12 mouse cellular contexts compared by ENCODE assay signal in the genomic region with DNA sequence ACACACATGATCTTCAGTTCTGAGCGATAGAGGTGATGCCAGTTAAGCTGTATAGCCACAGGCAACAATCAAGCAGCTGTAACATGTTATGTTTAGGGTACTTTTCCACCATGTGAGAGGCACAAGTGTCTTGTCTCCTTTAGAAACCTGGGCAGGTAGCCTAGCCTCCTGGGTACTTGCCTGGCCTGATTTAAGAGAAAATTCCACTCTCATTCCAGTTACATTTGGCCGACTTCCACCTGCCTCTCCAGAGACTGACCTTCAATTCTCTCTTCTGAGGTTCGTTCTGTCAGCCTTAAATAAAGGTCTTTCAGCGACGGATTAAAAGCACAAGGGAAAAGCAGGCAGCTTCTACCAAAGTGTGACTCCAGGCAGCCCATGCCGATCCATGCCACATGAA.
A peak's percentile ranks its signal among the peaks of the same experiment; 100 is the strongest.
DNase-seq lines count a peak whose midpoint lies in the region; ATAC-seq lines count a peak whose summit lies in the region.
"Had no signal": no experiment of that assay in that cellular context is flagged by ENCODE, and none has a peak within 500 bp of the region (broad histone marks: within the 10 kb centered on the region; RNA-seq: fewer than 3 reads in every experiment).

No protein-coding gene starts in this region.

- H3K4me3 ChIP-seq in kidney, embryonic 14.5 days (ENCODE audit: low read length), result no peak overlapping the region
- no peak overlapping the region for H3K4me3 ChIP-seq in midbrain, embryonic 15.5 days

- H3K4me2 ChIP-seq in kidney, embryonic 14.5 days (replicated peaks; ENCODE audit: low read depth, low read length), result no peak overlapping the region
- no peak overlapping the region for H3K4me2 ChIP-seq in midbrain, embryonic 15.5 days

- no peak overlapping the region for H3K9ac ChIP-seq in kidney, embryonic 14.5 days (ENCODE audit: low read depth, low read length)
- no peak overlapping the region for H3K9ac ChIP-seq in midbrain, embryonic 15.5 days
- H3K9ac ChIP-seq: liver, embryonic 14.5 days had no signal

- no peaks in the 10 kb centered on the region for H3K4me1 ChIP-seq in kidney, embryonic 14.5 days (ENCODE audit: control insufficient read depth, insufficient read depth, low read length)
- H3K4me1 ChIP-seq in midbrain, embryonic 15.5 days, result no peaks in the 10 kb centered on the region

- peak; percentile 54 for DNase-seq in adrenal gland, adult 2 months
- no peak for DNase-seq in adrenal gland, postnatal 4 days (ENCODE audit: low spot score in 2 of 2)
- peak; percentile 50 to 77 for DNase-seq in kidney, adult 8-10 months
- peak; percentile 48 for DNase-seq in cerebellum, adult 8-10 months
- DNase-seq in kidney, adult 9 months, result peak; percentile 71
- no peak for DNase-seq in thymus, postnatal 36 days
- DNase-seq: layer of hippocampus, adult 9-11 months had no signal

- ATAC-seq in kidney, embryonic 14.5 days (ENCODE audit: low FRiP score, low TSS enrichment), result no peak
- no peak for ATAC-seq in midbrain, embryonic 15.5 days (replicated peaks)
- ATAC-seq: forebrain, embryonic 14.5 days; inflammation-experienced regulatory T-cells, adult 6 months had no signal

- no peak overlapping the region for H3K27ac ChIP-seq in kidney, embryonic 14.5 days (ENCODE audit: low read depth, low read length)
- no peak overlapping the region for H3K27ac ChIP-seq in midbrain, embryonic 15.5 days
- H3K27ac ChIP-seq: liver, embryonic 14.5 days had no signal

- no peaks in the 10 kb centered on the region for H3K36me3 ChIP-seq in kidney, embryonic 14.5 days (ENCODE audit: control insufficient read depth, insufficient read depth, low read length)
- H3K36me3 ChIP-seq in midbrain, embryonic 15.5 days (replicated peaks), result no peaks in the 10 kb centered on the region

- no peaks in the 10 kb centered on the region for H3K27me3 ChIP-seq in kidney, embryonic 14.5 days (ENCODE audit: control insufficient read depth, insufficient read depth, low read length)
- H3K27me3 ChIP-seq in midbrain, embryonic 15.5 days (replicated peaks), result no peaks in the 10 kb centered on the region

- 66% methylated on average over 6 of the region's 6 CpGs for WGBS in kidney, embryonic 14.5 days
- WGBS in midbrain, embryonic 15.5 days, result 73% methylated on average over 6 of the region's 6 CpGs

- H3K9me3 ChIP-seq in kidney, embryonic 14.5 days (ENCODE audit: control insufficient read depth, low read length), result no peaks in the 10 kb centered on the region
- H3K9me3 ChIP-seq in midbrain, embryonic 15.5 days, result no peaks in the 10 kb centered on the region

Comparison
In these comparisons a context has a peak if more than half of its experiments do, and no peak if none do; other contexts are left out.
1. DNase-seq: peak in adrenal gland, adult 2 months (single experiment), kidney, adult 8-10 months (2 of 2), cerebellum, adult 8-10 months (single experiment) and kidney, adult 9 months (single experiment); none in adrenal gland, postnatal 4 days (0 of 2) and thymus, postnatal 36 days (0 of 2).